Mouse (Mus musculus) neural tube, postnatal 0 days (tissue): ENCODE data around the gene Krt84. TPM values are rescaled to one million over a fixed set of nuclear protein-coding genes. Genes with fewer than 3 reads are reported as not detected.

Experiments
- microRNA-seq: library from miRNA; unstranded; fragments of <30 nt; microRNA quantifications from one replicate; pipeline ENCODE4, GENCODE M21; 2016
- polyA plus RNA-seq: library from polyadenylated mRNA; unstranded; fragments of >200 nt; fragmentation: Nextera tagmentation; extraction: Ambion mirVana; gene quantifications from 2 replicates; pipeline ENCODE4 v1.2.1, GENCODE M21; 2015

Gene Krt84
- 0.05 TPM in 1 of 2 replicates, not detected in the other for polyA plus RNA-seq

GRCm38 (mm10) chr15:101532720-101533119 is at the start of gene Krt84:
Gene Krt84 (minus strand): TSS chr15:101532820.

GRCm38 (mm10) chr15:101573796-101574345 is 41.3 kb upstream of the Krt84 start, which contains the start of gene Krt75:
Gene Krt75 (minus strand): TSS chr15:101573904.

GRCm38 (mm10) chr15:101562850-101563249 is 30.2 kb upstream of the Krt84 start, which contains the start of gene Krt90:
Gene Krt90 (minus strand): TSS chr15:101562950.

GRCm38 (mm10) chr15:101550567-101550966 is 17.9 kb upstream of the Krt84 start, which contains the start of gene Krt82:
Gene Krt82 (minus strand): TSS chr15:101550667.

GRCm38 (mm10) chr15:101517161-101517560 is 15.5 kb downstream of the Krt84 start, which contains the start of gene Gm49425:
Gene Gm49425 (minus strand): TSS chr15:101517261.

GRCm38 (mm10) chr15:101491431-101491830 is 41.2 kb downstream of the Krt84 start, which contains the start of gene Krt83:
Gene Krt83 (minus strand): TSS chr15:101491512.

Small RNAs within 50 kb of the gene (microRNA-seq; reads per million reads assigned to microRNA genes)
- gene Gm44393, result not detected
- not detected for gene Gm44460

Other genes with a start within 250 kb of the Krt84 start
- 63.2 and 67.3 TPM in 2 replicates for gene Atg101, start 248.5 kb downstream of the Krt84 start, polyA plus RNA-seq
- 0.26 and 0.34 TPM in 2 replicates for gene 6030408B16Rik, start 239.6 kb downstream of the Krt84 start, polyA plus RNA-seq
- 0.58 and 0.74 TPM in 2 replicates for gene Krt80, start 162.7 kb downstream of the Krt84 start, polyA plus RNA-seq
- 0.19 and 0.37 TPM in 2 replicates for gene Krt7, start 121.8 kb downstream of the Krt84 start, polyA plus RNA-seq
- 1.1 and 1.2 TPM in 2 replicates for gene Krt87, start 94.0 kb downstream of the Krt84 start, polyA plus RNA-seq
- gene Krt88, start 85.1 kb downstream of the Krt84 start, polyA plus RNA-seq, result not detected in 2 replicates
- not detected in 2 replicates for gene Krt81, start 69.1 kb downstream of the Krt84 start, polyA plus RNA-seq
- 0.13 and 0.14 TPM in 2 replicates for gene Krt86, start 59.3 kb downstream of the Krt84 start, polyA plus RNA-seq
- gene Krt83, start 41.3 kb downstream of the Krt84 start, polyA plus RNA-seq, result not detected in 2 replicates
- gene Gm49425, start 15.6 kb downstream of the Krt84 start, polyA plus RNA-seq, result 0.45 and 0.79 TPM in 2 replicates
- gene Krt82, start 17.8 kb upstream of the Krt84 start, polyA plus RNA-seq, result not detected in 2 replicates
- gene Krt90, start 30.1 kb upstream of the Krt84 start, polyA plus RNA-seq, result 0.11 and 0.28 TPM in 2 replicates
- 0.24 and 0.31 TPM in 2 replicates for gene Krt75, start 41.1 kb upstream of the Krt84 start, polyA plus RNA-seq
- not detected in 2 replicates for gene Gm5414, start 95.4 kb upstream of the Krt84 start, polyA plus RNA-seq
- gene Gm5478, start 114.6 kb upstream of the Krt84 start, polyA plus RNA-seq, result not detected in 2 replicates
- gene Krt6b, start 147.5 kb upstream of the Krt84 start, polyA plus RNA-seq, result not detected in 2 replicates
- not detected in 2 replicates for gene Krt6a, start 161.5 kb upstream of the Krt84 start, polyA plus RNA-seq
- gene Krt5, start 180.1 kb upstream of the Krt84 start, polyA plus RNA-seq, result 0.12 and 0.17 TPM in 2 replicates
- 0.64 and 0.95 TPM in 2 replicates for gene Krt71, start 210.3 kb upstream of the Krt84 start, polyA plus RNA-seq